Mouse (Mus musculus): ENCODE data around the gene Prkce. TPM values are rescaled to one million over a fixed set of nuclear protein-coding genes. Genes with fewer than 3 reads are reported as not detected.

Prkce gene
- polyA plus RNA-seq (2015; fragmentation: Nextera tagmentation; extraction: Ambion mirVana) = 9.7 and 11.8 TPM in 2 replicates

- Histone ChIP-seq H3K27me3 (peaks cover 35% of the 10 kb centered on the region), H3K9me3 (no peaks in the 10 kb centered on the region), H3K36me3 (no peaks in the 10 kb centered on the region), H3K4me1 (replicated peaks) (peaks cover 45% of the 10 kb centered on the region), H3K9ac (replicated peaks) (peak within 1 kb of the TSS; percentile 83), H3K4me2 (replicated peaks) (peak within 1 kb of the TSS; percentile 91), H3K4me3 (replicated peaks) (peak within 1 kb of the TSS; percentile 72), H3K27ac (peak within 1 kb of the TSS; percentile 82)
- ATAC-seq = peak; percentile 83
- under 1% methylated on average over 97 of the region's 115 CpGs for WGBS
These were observed at the start of gene Prkce for GRCm38 (mm10) chr17:86167320-86168230. Prkce (plus strand) TSS chr17:86167785.

DNA sequence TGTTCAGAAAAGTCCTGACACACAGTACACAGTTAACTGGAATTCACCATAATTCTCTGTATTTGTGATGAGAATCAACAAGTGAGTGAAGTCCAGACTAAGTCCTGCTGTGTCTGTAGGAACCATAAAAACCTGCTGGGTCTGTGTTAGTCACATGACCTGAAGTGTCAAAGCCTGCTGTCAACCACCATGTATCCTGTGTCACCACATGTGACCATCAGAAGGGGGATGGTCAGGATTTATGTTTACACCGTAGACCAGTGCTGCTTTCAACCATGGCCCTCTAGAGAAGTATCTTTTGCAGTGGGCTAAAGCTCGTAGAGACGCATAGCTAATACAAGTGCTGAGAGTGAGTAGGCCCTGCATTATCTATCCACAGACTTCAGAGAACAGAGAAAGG, 44.4 kb upstream of the Prkce start:
- no peak overlapping the region for H3K9ac ChIP-seq (replicated peaks)
- H3K4me2 ChIP-seq (replicated peaks) = no peak overlapping the region
- no peaks in the 10 kb centered on the region for H3K27me3 ChIP-seq
- no peak overlapping the region for H3K27ac ChIP-seq
- no peaks in the 10 kb centered on the region for H3K9me3 ChIP-seq
- no peaks in the 10 kb centered on the region for H3K4me1 ChIP-seq (replicated peaks)
- WGBS = 94% methylated on average over 3 of the region's 3 CpGs
- ATAC-seq = no peak
- peaks cover 42% of the 10 kb centered on the region for H3K36me3 ChIP-seq
- no peak overlapping the region for H3K4me3 ChIP-seq (replicated peaks)

GRCm38 (mm10) chr17:86125908-86126307, 41.7 kb upstream of the Prkce start:
- 88% methylated on average over 5 of the region's 5 CpGs for WGBS
- Histone ChIP-seq H3K9ac (replicated peaks) (no peak overlapping the region), H3K4me1 (replicated peaks) (no peaks in the 10 kb centered on the region), H3K36me3 (peaks cover 52% of the 10 kb centered on the region), H3K4me3 (replicated peaks) (no peak overlapping the region), H3K9me3 (no peaks in the 10 kb centered on the region), H3K27me3 (no peaks in the 10 kb centered on the region), H3K4me2 (replicated peaks) (no peak overlapping the region), H3K27ac (no peak overlapping the region)
- ATAC-seq = no peak

DNA sequence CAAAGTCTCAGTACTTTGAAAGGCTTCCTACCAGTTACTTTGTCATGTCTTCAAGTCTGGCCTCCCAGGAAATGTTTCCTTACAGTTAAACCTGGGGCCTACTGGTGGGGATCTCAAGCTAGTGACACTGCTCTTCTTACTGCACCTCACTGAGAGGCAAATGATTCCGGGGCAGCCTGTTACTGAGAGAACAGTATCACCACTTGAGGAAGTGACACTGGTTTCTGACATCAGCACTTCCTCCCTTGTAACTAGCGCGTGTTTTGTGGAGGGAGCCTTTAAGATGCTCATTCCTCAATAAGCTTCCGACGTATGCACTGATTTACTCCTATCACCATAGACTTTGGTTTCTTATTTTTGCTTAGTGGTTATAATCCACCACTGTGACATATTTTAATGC, 39.4 kb upstream of the Prkce start:
- Histone ChIP-seq H3K27ac (no peak overlapping the region), H3K9me3 (no peaks in the 10 kb centered on the region), H3K4me1 (replicated peaks) (no peaks in the 10 kb centered on the region), H3K27me3 (no peaks in the 10 kb centered on the region), H3K9ac (replicated peaks) (no peak overlapping the region), H3K36me3 (peaks cover 43% of the 10 kb centered on the region), H3K4me2 (replicated peaks) (no peak overlapping the region), H3K4me3 (replicated peaks) (no peak overlapping the region)
- no peak for ATAC-seq
- WGBS = 96% methylated on average over 5 of the region's 5 CpGs

- 79% methylated on average over 5 of the region's 5 CpGs for WGBS
- H3K9ac ChIP-seq (replicated peaks) = no peak overlapping the region
- no peaks in the 10 kb centered on the region for H3K9me3 ChIP-seq
- no peak for ATAC-seq
- H3K4me3 ChIP-seq (replicated peaks) = no peak overlapping the region
- no peaks in the 10 kb centered on the region for H3K27me3 ChIP-seq
- H3K4me2 ChIP-seq (replicated peaks) = no peak overlapping the region
- no peak overlapping the region for H3K27ac ChIP-seq
- peaks cover 45% of the 10 kb centered on the region for H3K36me3 ChIP-seq
- no peaks in the 10 kb centered on the region for H3K4me1 ChIP-seq (replicated peaks)
These were observed 35.1 kb upstream of the Prkce start for GRCm38 (mm10) chr17:86132534-86132933.

- Histone ChIP-seq H3K9ac (replicated peaks) (no peak overlapping the region), H3K27ac (no peak overlapping the region), H3K4me3 (replicated peaks) (no peak overlapping the region), H3K27me3 (no peaks in the 10 kb centered on the region), H3K4me1 (replicated peaks) (no peaks in the 10 kb centered on the region), H3K36me3 (peaks cover 55% of the 10 kb centered on the region), H3K4me2 (replicated peaks) (no peak overlapping the region), H3K9me3 (no peaks in the 10 kb centered on the region)
- 80% methylated on average over 6 of the region's 6 CpGs for WGBS
- no peak for ATAC-seq
These were observed 33.1 kb upstream of the Prkce start for GRCm38 (mm10) chr17:86134461-86134860.

GRCm38 (mm10) chr17:86135835-86136234, 31.8 kb upstream of the Prkce start:
- Histone ChIP-seq H3K9ac (replicated peaks) (no peak overlapping the region), H3K4me1 (replicated peaks) (no peaks in the 10 kb centered on the region), H3K27me3 (no peaks in the 10 kb centered on the region), H3K9me3 (no peaks in the 10 kb centered on the region), H3K27ac (no peak overlapping the region), H3K4me2 (replicated peaks) (no peak overlapping the region), H3K4me3 (replicated peaks) (no peak overlapping the region), H3K36me3 (peaks cover 53% of the 10 kb centered on the region)
- ATAC-seq = no peak
- WGBS = 86% methylated on average over 10 of the region's 10 CpGs

DNA sequence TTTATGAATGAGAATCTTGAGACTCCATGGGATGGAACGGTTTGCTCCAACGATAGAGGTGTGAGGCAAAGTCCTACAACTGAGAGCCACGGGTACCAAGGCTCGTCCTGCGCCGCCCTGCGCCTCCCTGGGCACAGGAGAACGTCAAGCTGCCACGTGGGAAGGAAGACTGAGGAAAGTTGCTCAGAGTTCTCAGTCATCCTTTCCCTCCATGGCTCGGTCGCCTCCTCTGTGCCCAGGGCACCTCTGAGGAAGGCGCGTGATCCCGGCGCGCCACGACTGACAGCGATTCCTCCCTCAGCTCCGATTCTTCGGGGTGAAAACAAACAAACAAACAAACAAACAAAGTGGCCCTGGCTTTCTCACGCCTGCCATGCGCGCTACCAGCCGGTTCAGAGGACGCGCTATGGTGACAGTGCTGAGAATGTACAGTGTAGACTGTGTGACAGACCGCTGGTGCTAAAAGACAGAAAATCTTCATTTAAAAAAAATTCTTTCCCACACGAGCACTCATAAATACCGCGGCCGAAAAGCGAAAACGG, 23.0 kb upstream of the Prkce start:
- Histone ChIP-seq H3K9ac (replicated peaks) (peak overlapping the region; percentile 81), H3K4me2 (replicated peaks) (peak overlapping the region; percentile 99), H3K9me3 (no peaks in the 10 kb centered on the region), H3K27ac (peak overlapping the region; percentile 51; the same call in 1 of the 2 replicates), H3K36me3 (peaks cover 8% of the 10 kb centered on the region; the same call in 1 of the 2 replicates), H3K4me3 (replicated peaks) (peak overlapping the region; percentile 84), H3K27me3 (no peaks in the 10 kb centered on the region), H3K4me1 (replicated peaks) (peaks cover 15% of the 10 kb centered on the region)
- peak; percentile 91 for ATAC-seq
- WGBS = under 1% methylated on average over 33 of the region's 33 CpGs

- H3K4me2 ChIP-seq (replicated peaks) = peak within 1 kb of the TSS; percentile 99
- 2% methylated on average over 29 of the region's 45 CpGs for WGBS
These were observed 22.3 kb upstream of the Prkce start, which contains the start of gene Srbd1 for GRCm38 (mm10) chr17:86145079-86145951. Srbd1 (minus strand) TSS chr17:86145175.

GRCm38 (mm10) chr17:86149726-86150125, 17.9 kb upstream of the Prkce start:
- 96% methylated on average over 1 of the region's 1 CpGs for WGBS
- no peak overlapping the region for H3K27ac ChIP-seq
- H3K4me2 ChIP-seq (replicated peaks) = no peak overlapping the region
- H3K36me3 ChIP-seq = no peaks in the 10 kb centered on the region
- H3K4me1 ChIP-seq (replicated peaks) = peaks cover 5% of the 10 kb centered on the region; the same call in 1 of the 2 replicates
- ATAC-seq = no peak
- H3K9ac ChIP-seq (replicated peaks) = no peak overlapping the region
- H3K4me3 ChIP-seq (replicated peaks) = no peak overlapping the region
- no peaks in the 10 kb centered on the region; the same call in 1 of the 2 replicates for H3K9me3 ChIP-seq
- H3K27me3 ChIP-seq = no peaks in the 10 kb centered on the region

More at GRCm38 (mm10) chr17:86145079-86145951, 22.3 kb upstream of the Prkce start, which contains the start of gene Srbd1:
- peaks cover 5% of the 10 kb centered on the region; the same call in 1 of the 2 replicates for H3K36me3 ChIP-seq
- no peaks in the 10 kb centered on the region for H3K27me3 ChIP-seq
- peak within 1 kb of the TSS; percentile 81 for H3K9ac ChIP-seq (replicated peaks)
- H3K4me1 ChIP-seq (replicated peaks) = peaks cover 15% of the 10 kb centered on the region
- ATAC-seq = peak; percentile 95
- peak within 1 kb of the TSS; percentile 51; the same call in 1 of the 2 replicates for H3K27ac ChIP-seq
- no peaks in the 10 kb centered on the region for H3K9me3 ChIP-seq
- peak within 1 kb of the TSS; percentile 84 for H3K4me3 ChIP-seq (replicated peaks)

DNA sequence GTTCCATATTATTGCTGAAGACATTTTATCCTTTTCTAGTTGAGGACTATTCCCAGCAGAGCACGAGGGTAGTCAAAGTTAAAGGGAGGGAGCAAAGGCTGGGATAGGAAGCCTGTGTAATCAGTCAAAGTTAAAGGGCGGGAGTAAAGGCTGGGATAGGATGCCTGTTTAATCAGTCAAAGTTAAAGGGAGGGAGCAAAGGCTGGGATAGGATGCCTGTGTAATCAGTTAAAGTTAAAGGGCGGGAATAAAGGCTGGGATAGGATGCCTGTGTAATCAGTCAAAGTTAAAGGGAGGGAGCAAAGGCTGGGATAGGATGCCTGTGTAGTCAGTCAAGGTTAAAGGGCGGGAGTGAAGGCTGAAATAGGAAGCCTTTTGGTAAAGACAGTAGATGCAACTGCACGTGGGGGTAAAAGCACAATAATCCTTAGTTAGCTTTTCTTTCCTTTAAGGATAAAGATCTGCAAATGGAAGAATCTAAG, 16.7 kb upstream of the Prkce start:
- WGBS = 11% methylated on average over 5 of the region's 5 CpGs
- Histone ChIP-seq H3K36me3 (no peaks in the 10 kb centered on the region), H3K27me3 (no peaks in the 10 kb centered on the region), H3K27ac (no peak overlapping the region), H3K4me3 (replicated peaks) (no peak overlapping the region), H3K4me1 (replicated peaks) (no peaks in the 10 kb centered on the region), H3K4me2 (replicated peaks) (no peak overlapping the region), H3K9me3 (no peaks in the 10 kb centered on the region; the same call in 1 of the 2 replicates), H3K9ac (replicated peaks) (no peak overlapping the region)
- peak; percentile 98 for ATAC-seq
